Comparison of ENCODE assay signal across 17 mouse cellular contexts in the genomic region with DNA sequence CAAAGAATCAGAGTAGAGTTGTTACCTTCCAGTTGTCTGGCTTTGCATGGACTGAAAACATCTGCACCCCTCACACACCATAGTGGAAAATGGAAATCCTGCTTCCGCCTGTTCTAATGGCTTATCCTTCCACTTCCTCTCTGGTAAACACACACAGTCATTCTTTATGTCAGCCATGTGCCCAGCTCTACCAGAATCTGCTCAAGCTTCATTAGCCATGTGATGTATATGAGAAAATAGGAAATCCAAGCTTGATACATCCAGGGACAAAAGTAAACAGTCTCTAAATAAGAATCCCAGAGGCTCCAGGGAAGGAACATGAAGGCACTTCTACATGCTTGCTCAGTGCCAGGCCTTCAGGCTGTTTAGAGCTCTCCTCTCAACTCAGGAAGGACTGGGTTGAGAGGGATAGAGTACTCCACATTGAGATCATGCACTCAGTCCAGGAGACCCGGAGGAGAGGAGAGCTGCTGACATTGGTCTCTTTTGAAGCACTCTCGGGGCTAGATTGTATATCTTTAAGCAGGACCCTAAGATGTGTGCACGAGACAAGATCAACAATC.
"Had no signal": no experiment of that assay in that cellular context is flagged by ENCODE, and none has a peak within 500 bp of the region (broad histone marks: within the 10 kb centered on the region; RNA-seq: fewer than 3 reads in every experiment).

No protein-coding gene starts in this region.

- H3K4me3 ChIP-seq: liver, embryonic 12.5 days; midbrain, embryonic 10.5 days; midbrain, embryonic 12.5 days; myocyte; neural tube, embryonic 13.5 days; neural tube, embryonic 15.5 days; stomach, embryonic 15.5 days had no signal

- DNase-seq: lung, adult 18-20 months; lung, postnatal 4 days; midbrain, embryonic 14.5 days; right cerebral cortex, postnatal 14 days; thymus, adult 2 months; thymus, postnatal 25 days; thymus, postnatal 4 days had no signal

- H3K9ac ChIP-seq: liver, embryonic 12.5 days; liver, embryonic 14.5 days; midbrain, embryonic 12.5 days; neural tube, embryonic 13.5 days; neural tube, embryonic 15.5 days; stomach, embryonic 15.5 days had no signal

- H3K4me1 ChIP-seq: liver, embryonic 12.5 days; midbrain, embryonic 10.5 days; midbrain, embryonic 12.5 days; neural tube, embryonic 13.5 days; neural tube, embryonic 15.5 days; stomach, embryonic 15.5 days had no signal

- H3K36me3 ChIP-seq: liver, embryonic 12.5 days; midbrain, embryonic 10.5 days; midbrain, embryonic 12.5 days; neural tube, embryonic 13.5 days; neural tube, embryonic 15.5 days; stomach, embryonic 15.5 days had no signal

- H3K9me3 ChIP-seq: liver, embryonic 12.5 days; midbrain, embryonic 10.5 days; midbrain, embryonic 12.5 days; neural tube, embryonic 13.5 days; neural tube, embryonic 15.5 days; stomach, embryonic 15.5 days had no signal

- H3K4me2 ChIP-seq: liver, embryonic 12.5 days; midbrain, embryonic 12.5 days; neural tube, embryonic 13.5 days; neural tube, embryonic 15.5 days; stomach, embryonic 15.5 days had no signal

- H3K27ac ChIP-seq: liver, embryonic 12.5 days; liver, embryonic 14.5 days; midbrain, embryonic 10.5 days; midbrain, embryonic 12.5 days; neural tube, embryonic 13.5 days; neural tube, embryonic 15.5 days; stomach, embryonic 15.5 days; stomach, postnatal 0 days had no signal

- H3K27me3 ChIP-seq: liver, embryonic 12.5 days; midbrain, embryonic 12.5 days; neural tube, embryonic 13.5 days; neural tube, embryonic 15.5 days; stomach, embryonic 15.5 days had no signal

- ATAC-seq: liver, embryonic 12.5 days; midbrain, embryonic 16.5 days had no signal
